Comparison of ENCODE assay signal across 9 mouse cellular contexts in genomic region chr2:75685458-75685861, GRCm38 (mm10). TPM values are rescaled to one million over a fixed set of nuclear protein-coding genes. Genes with fewer than 3 reads are reported as not detected.
DNase-seq lines count a peak whose midpoint lies in the region; ATAC-seq and TF ChIP-seq lines count a peak whose summit lies in the region.
"Had no signal": no experiment of that assay in that cellular context is flagged by ENCODE, and none has a peak within 500 bp of the region (broad histone marks: within the 10 kb centered on the region; RNA-seq: fewer than 3 reads in every experiment).

No protein-coding gene starts in this region.

- ATAC-seq in forebrain, postnatal 0 days, result no peak

- H3K79me2 ChIP-seq in heart, adult 2 months (replicated peaks; ENCODE audit: control insufficient read depth, insufficient read depth, low read length), result peaks cover 11% of the 10 kb centered on the region

- no peak for TF ChIP-seq CTCF in heart, adult 2 months (IDR thresholded peaks at IDR 0.05)
- TF ChIP-seq CTCF in bone marrow, adult 2 months (IDR thresholded peaks at IDR 0.05; ENCODE audit: control insufficient read depth, insufficient read depth, low read length), result no peak
- no peak for TF ChIP-seq CTCF in forebrain, postnatal 0 days (IDR thresholded peaks at IDR 0.05; ENCODE audit: low read depth)

- H3K4me1 ChIP-seq in heart, adult 2 months (ENCODE audit: control insufficient read depth, insufficient read depth, low read length), result peaks cover 51% of the 10 kb centered on the region
- H3K4me1 ChIP-seq in bone marrow, adult 2 months (ENCODE audit: control insufficient read depth, insufficient read depth, low read length), result peaks cover 6% of the 10 kb centered on the region; the same call in 1 of the 2 replicates
- no peaks in the 10 kb centered on the region for H3K4me1 ChIP-seq in forebrain, postnatal 0 days (ENCODE audit: insufficient read depth)

- no peak overlapping the region for H3K9ac ChIP-seq in heart, adult 2 months (ENCODE audit: low read depth, low read length)
- no peak overlapping the region for H3K9ac ChIP-seq in forebrain, postnatal 0 days
- H3K9ac ChIP-seq: limb, embryonic 13.5 days had no signal

- peak overlapping the region; percentile 92 for H3K27ac ChIP-seq in heart, adult 2 months
- peak overlapping the region; percentile 24; the same call in 1 of the 2 replicates for H3K27ac ChIP-seq in bone marrow, adult 2 months (ENCODE audit: control insufficient read depth, insufficient read depth, low read depth, low read length, poor library complexity)
- no peak overlapping the region for H3K27ac ChIP-seq in forebrain, postnatal 0 days (ENCODE audit: low read depth, low read length)
- H3K27ac ChIP-seq: limb, embryonic 13.5 days had no signal

- H3K36me3 ChIP-seq in heart, adult 2 months (ENCODE audit: control insufficient read depth, insufficient read depth, low read length), result peaks cover 48% of the 10 kb centered on the region
- no peaks in the 10 kb centered on the region for H3K36me3 ChIP-seq in forebrain, postnatal 0 days (ENCODE audit: insufficient read depth)
- H3K36me3 ChIP-seq: limb, embryonic 13.5 days had no signal

- H3K4me2 ChIP-seq in forebrain, postnatal 0 days (ENCODE audit: low read depth), result no peak overlapping the region
- H3K4me2 ChIP-seq: limb, embryonic 13.5 days had no signal

- H3K9me3 ChIP-seq in forebrain, postnatal 0 days (ENCODE audit: low read length), result no peaks in the 10 kb centered on the region
- H3K9me3 ChIP-seq: limb, embryonic 13.5 days had no signal

- no peak for TF ChIP-seq POLR2A in heart, adult 2 months (IDR thresholded peaks at IDR 0.05; ENCODE audit: insufficient read depth, low read depth, low read length)
- TF ChIP-seq POLR2A in bone marrow, adult 2 months (IDR thresholded peaks at IDR 0.05; ENCODE audit: borderline replicate concordance, control insufficient read depth, low read depth, low read length), result no peak

- H3K4me3 ChIP-seq in heart, adult 2 months, result no peak overlapping the region
- H3K4me3 ChIP-seq in bone marrow, adult 2 months (replicated peaks; ENCODE audit: control insufficient read depth, low read depth, low read length), result no peak overlapping the region
- H3K4me3 ChIP-seq in forebrain, postnatal 0 days (ENCODE audit: low read depth, low read length), result no peak overlapping the region
- H3K4me3 ChIP-seq: limb, embryonic 13.5 days had no signal

- H3K27me3 ChIP-seq in heart, adult 2 months (ENCODE audit: control insufficient read depth, insufficient read depth, low read length), result no peaks in the 10 kb centered on the region
- no peaks in the 10 kb centered on the region for H3K27me3 ChIP-seq in forebrain, postnatal 0 days (ENCODE audit: insufficient read depth, low read length)
- H3K27me3 ChIP-seq: limb, embryonic 13.5 days had no signal

- no peak for DNase-seq in heart, adult 2 months
- no peak for DNase-seq in heart, postnatal 10 days
- peak; percentile 53 for DNase-seq in A20 (ENCODE audit: low read depth, low spot score)
- DNase-seq in lung, postnatal 10 days, result peak; percentile 24
- DNase-seq in urinary bladder, adult 18-20 months (ENCODE audit: low spot score in 2 of 2), result no peak
- no peak for DNase-seq in forebrain, postnatal 0 days
- no peak for DNase-seq in left cerebral cortex, postnatal 4 days

- intact Hi-C loops in heart, adult 2 months (cut with DNase I), result no loop called here
- intact Hi-C loops in heart, postnatal 10 days (cut with DNase I), result loop anchor here (2.0 to 10.0 kb wide), 2 partner anchors 17 to 279 kb away; no protein-coding TSS in a partner anchor
- intact Hi-C loops in left cerebral cortex, postnatal 4 days (cut with DNase I), result no loop called here

- TF ChIP-seq EP300 in heart, adult 2 months (IDR thresholded peaks at IDR 0.05; ENCODE audit: insufficient read depth, low read depth, low read length), result no peak

- WGBS in heart, adult 2 months, result 22% methylated on average over 6 of the region's 6 CpGs
- WGBS in bone marrow, adult 2 months, result 18% methylated on average over 6 of the region's 6 CpGs
- WGBS in forebrain, postnatal 0 days, result 89% methylated on average over 6 of the region's 6 CpGs

RNA-seq across cellular contexts. Expression of gene Nfe2l2, which starts 19.0 kb away (rescaled TPM):
- 10 to 100 TPM; 56.2 to 67.1 TPM for total RNA-seq in heart, adult 2 months (2021)
- 36.5 and 52.4 TPM in 2 replicates for polyA plus RNA-seq in heart, adult 2 months (2012; rRNA removed)
- 10 to 100 TPM; 63.5 to 64.6 TPM for total RNA-seq in heart, postnatal 10 days (2021)
- 27.9 and 54.5 TPM in 2 replicates for polyA plus RNA-seq in bone marrow, adult 2 months (2011; ENCODE audit: insufficient read depth, insufficient read length, low replicate concordance, missing spikeins)
- 7.6 and 7.7 TPM in 2 replicates for total RNA-seq in forebrain, postnatal 0 days (2014; rRNA removed)
- polyA plus RNA-seq in forebrain, postnatal 0 days (2015; fragmentation: Nextera tagmentation; extraction: Ambion mirVana), result 12.6 and 14.1 TPM in 2 replicates
- 1 to 10 TPM; 8.8 to 9.2 TPM for total RNA-seq in left cerebral cortex, postnatal 4 days (2021)

RNA-seq across cellular contexts. Expression of gene Hnrnpa3, which starts 26.4 kb away (rescaled TPM):
- total RNA-seq in heart, adult 2 months (2021), result 100 to 1,000 TPM; 177 to 180 TPM
- polyA plus RNA-seq in heart, adult 2 months (2012; rRNA removed), result 18.5 and 44.9 TPM in 2 replicates
- 100 to 1,000 TPM; 336 to 360 TPM for total RNA-seq in heart, postnatal 10 days (2021)
- 389 and 408 TPM in 2 replicates for polyA plus RNA-seq in bone marrow, adult 2 months (2011; ENCODE audit: insufficient read depth, insufficient read length, low replicate concordance, missing spikeins)
- 85.7 and 107 TPM in 2 replicates for total RNA-seq in forebrain, postnatal 0 days (2014; rRNA removed)
- 101 and 132 TPM in 2 replicates for polyA plus RNA-seq in forebrain, postnatal 0 days (2015; fragmentation: Nextera tagmentation; extraction: Ambion mirVana)
- total RNA-seq in left cerebral cortex, postnatal 4 days (2021), result 100 to 1,000 TPM; 456 to 465 TPM

Comparison
In these comparisons a context has a peak if more than half of its experiments do, and no peak if none do; other contexts are left out.
1. DNase-seq: peak in A20 (single experiment) and lung, postnatal 10 days (single experiment); none in heart, adult 2 months (0 of 2), heart, postnatal 10 days (0 of 2), urinary bladder, adult 18-20 months (0 of 2), forebrain, postnatal 0 days (single experiment) and left cerebral cortex, postnatal 4 days (single experiment).